Mouse (Mus musculus) liver, embryonic 14.5 days (tissue): ENCODE data around the gene Dnajc1.

ENCODE experiments used
- CTCF ChIP-seq: IDR thresholded peaks from 2 replicates; pipeline ENCODE4 v1.5.1; 2016; ENCODE audit warnings: antibody characterized with exemption, low read depth, control low read depth
- EP300 ChIP-seq: IDR thresholded peaks from 2 replicates; pipeline ENCODE4 v1.6.1; 2016; ENCODE audit warnings: antibody characterized with exemption, low read depth

- TF ChIP-seq CTCF (no peak), EP300 (no peak)
Observed at GRCm38 (mm10) chr2:18355293-18355692, 37.3 kb downstream of the Dnajc1 start.
